Mouse (Mus musculus): ENCODE measurements around the gene Tnr. TPM values are rescaled to one million over a fixed set of nuclear protein-coding genes. Genes with fewer than 3 reads are reported as not detected.

Tnr gene
- polyA plus RNA-seq, 1 experiment from 2014 or later, result 0.30 TPM

- Histone ChIP-seq H3K4me3 (replicated peaks; ENCODE audit: low read length) (no peak overlapping the region), H3K9ac (ENCODE audit: low read length) (no peak overlapping the region), H3K27ac (ENCODE audit: low read length) (no peak overlapping the region), H3K27me3 (ENCODE audit: control insufficient read depth, insufficient read depth, low read length) (no peaks in the 10 kb centered on the region), H3K4me2 (ENCODE audit: low read depth, low read length) (no peak overlapping the region), H3K36me3 (ENCODE audit: control insufficient read depth, insufficient read depth, low read length) (no peaks in the 10 kb centered on the region), H3K9me3 (replicated peaks; ENCODE audit: control insufficient read depth, low read length) (no peaks in the 10 kb centered on the region), H3K4me1 (ENCODE audit: control insufficient read depth, insufficient read depth, low read length) (no peaks in the 10 kb centered on the region)
- 43% methylated on average over 17 of the region's 17 CpGs for WGBS
- ATAC-seq (ENCODE audit: insufficient read depth, low FRiP score), result no peak
Measured at GRCm38 (mm10) chr1:159551591-159552442, 28.2 kb downstream of the Tnr start.

- Histone ChIP-seq H3K4me3 (replicated peaks; ENCODE audit: low read length) (no peak overlapping the region), H3K9ac (ENCODE audit: low read length) (no peak overlapping the region), H3K4me2 (ENCODE audit: low read depth, low read length) (no peak overlapping the region), H3K9me3 (replicated peaks; ENCODE audit: control insufficient read depth, low read length) (no peaks in the 10 kb centered on the region), H3K4me1 (ENCODE audit: control insufficient read depth, insufficient read depth, low read length) (no peaks in the 10 kb centered on the region), H3K36me3 (ENCODE audit: control insufficient read depth, insufficient read depth, low read length) (no peaks in the 10 kb centered on the region), H3K27ac (ENCODE audit: low read length) (no peak overlapping the region), H3K27me3 (ENCODE audit: control insufficient read depth, insufficient read depth, low read length) (no peaks in the 10 kb centered on the region)
- WGBS, result 57% methylated on average over 3 of the region's 3 CpGs
- no peak for ATAC-seq (ENCODE audit: insufficient read depth, low FRiP score)
Measured at GRCm38 (mm10) chr1:159561616-159562015, 38.0 kb downstream of the Tnr start.

GRCm38 (mm10) chr1:159565129-159565528 is 41.6 kb downstream of the Tnr start:
- WGBS, result 87% methylated on average over 1 of the region's 1 CpGs
- H3K27me3 ChIP-seq (ENCODE audit: control insufficient read depth, insufficient read depth, low read length), result no peaks in the 10 kb centered on the region
- H3K4me1 ChIP-seq (ENCODE audit: control insufficient read depth, insufficient read depth, low read length), result no peaks in the 10 kb centered on the region
- H3K27ac ChIP-seq (ENCODE audit: low read length), result no peak overlapping the region
- no peak overlapping the region for H3K9ac ChIP-seq (ENCODE audit: low read length)
- H3K9me3 ChIP-seq (replicated peaks; ENCODE audit: control insufficient read depth, low read length), result no peaks in the 10 kb centered on the region
- H3K4me2 ChIP-seq (ENCODE audit: low read depth, low read length), result no peak overlapping the region
- H3K36me3 ChIP-seq (ENCODE audit: control insufficient read depth, insufficient read depth, low read length), result no peaks in the 10 kb centered on the region
- no peak overlapping the region for H3K4me3 ChIP-seq (replicated peaks; ENCODE audit: low read length)
- ATAC-seq (ENCODE audit: insufficient read depth, low FRiP score), result no peak

- H3K4me2 ChIP-seq (ENCODE audit: low read depth, low read length), result no peak overlapping the region
- no peaks in the 10 kb centered on the region for H3K27me3 ChIP-seq (ENCODE audit: control insufficient read depth, insufficient read depth, low read length)
- H3K36me3 ChIP-seq (ENCODE audit: control insufficient read depth, insufficient read depth, low read length), result no peaks in the 10 kb centered on the region
- no peak overlapping the region for H3K27ac ChIP-seq (ENCODE audit: low read length)
- H3K9me3 ChIP-seq (replicated peaks; ENCODE audit: control insufficient read depth, low read length), result no peaks in the 10 kb centered on the region
- no peak for ATAC-seq (ENCODE audit: insufficient read depth, low FRiP score)
- 80% methylated on average over 6 of the region's 6 CpGs for WGBS
- no peak overlapping the region for H3K4me3 ChIP-seq (replicated peaks; ENCODE audit: low read length)
- no peak overlapping the region for H3K9ac ChIP-seq (ENCODE audit: low read length)
- no peaks in the 10 kb centered on the region for H3K4me1 ChIP-seq (ENCODE audit: control insufficient read depth, insufficient read depth, low read length)
Measured at GRCm38 (mm10) chr1:159566046-159566445, 42.5 kb downstream of the Tnr start.

- H3K27me3 ChIP-seq (ENCODE audit: control insufficient read depth, insufficient read depth, low read length), result no peaks in the 10 kb centered on the region
- H3K4me2 ChIP-seq (ENCODE audit: low read depth, low read length), result no peak overlapping the region
- 59% methylated on average over 7 of the region's 7 CpGs for WGBS
- H3K4me1 ChIP-seq (ENCODE audit: control insufficient read depth, insufficient read depth, low read length), result no peaks in the 10 kb centered on the region
- H3K4me3 ChIP-seq (replicated peaks; ENCODE audit: low read length), result no peak overlapping the region
- no peaks in the 10 kb centered on the region for H3K36me3 ChIP-seq (ENCODE audit: control insufficient read depth, insufficient read depth, low read length)
- no peak for ATAC-seq (ENCODE audit: insufficient read depth, low FRiP score)
- no peak overlapping the region for H3K9ac ChIP-seq (ENCODE audit: low read length)
- H3K9me3 ChIP-seq (replicated peaks; ENCODE audit: control insufficient read depth, low read length), result no peaks in the 10 kb centered on the region
- H3K27ac ChIP-seq (ENCODE audit: low read length), result no peak overlapping the region
Measured at GRCm38 (mm10) chr1:159567171-159567570, 43.6 kb downstream of the Tnr start.

GRCm38 (mm10) chr1:159570270-159570669 is 46.7 kb downstream of the Tnr start:
- Histone ChIP-seq H3K9me3 (replicated peaks; ENCODE audit: control insufficient read depth, low read length) (no peaks in the 10 kb centered on the region), H3K4me2 (ENCODE audit: low read depth, low read length) (peak overlapping the region; percentile 20; the same call in 1 of the 2 replicates), H3K4me1 (ENCODE audit: control insufficient read depth, insufficient read depth, low read length) (no peaks in the 10 kb centered on the region), H3K4me3 (replicated peaks; ENCODE audit: low read length) (no peak overlapping the region), H3K9ac (ENCODE audit: low read length) (no peak overlapping the region), H3K27ac (ENCODE audit: low read length) (no peak overlapping the region), H3K27me3 (ENCODE audit: control insufficient read depth, insufficient read depth, low read length) (no peaks in the 10 kb centered on the region), H3K36me3 (ENCODE audit: control insufficient read depth, insufficient read depth, low read length) (no peaks in the 10 kb centered on the region)
- WGBS, result 11% methylated on average over 8 of the region's 8 CpGs
- ATAC-seq (ENCODE audit: insufficient read depth, low FRiP score), result no peak

GRCm38 (mm10) chr1:159570831-159571230 is 47.3 kb downstream of the Tnr start:
- 52% methylated on average over 2 of the region's 2 CpGs for WGBS
- ATAC-seq (ENCODE audit: insufficient read depth, low FRiP score), result no peak
- H3K27me3 ChIP-seq (ENCODE audit: control insufficient read depth, insufficient read depth, low read length), result no peaks in the 10 kb centered on the region
- H3K9me3 ChIP-seq (replicated peaks; ENCODE audit: control insufficient read depth, low read length), result no peaks in the 10 kb centered on the region
- H3K36me3 ChIP-seq (ENCODE audit: control insufficient read depth, insufficient read depth, low read length), result no peaks in the 10 kb centered on the region
- no peaks in the 10 kb centered on the region for H3K4me1 ChIP-seq (ENCODE audit: control insufficient read depth, insufficient read depth, low read length)
- H3K4me2 ChIP-seq (ENCODE audit: low read depth, low read length), result no peak overlapping the region
- H3K27ac ChIP-seq (ENCODE audit: low read length), result no peak overlapping the region
- no peak overlapping the region for H3K9ac ChIP-seq (ENCODE audit: low read length)
- no peak overlapping the region for H3K4me3 ChIP-seq (replicated peaks; ENCODE audit: low read length)

GRCm38 (mm10) chr1:159571951-159572350 is 48.4 kb downstream of the Tnr start:
- ATAC-seq (ENCODE audit: insufficient read depth, low FRiP score), result no peak
- Histone ChIP-seq H3K27me3 (ENCODE audit: control insufficient read depth, insufficient read depth, low read length) (no peaks in the 10 kb centered on the region), H3K4me3 (replicated peaks; ENCODE audit: low read length) (no peak overlapping the region), H3K4me2 (ENCODE audit: low read depth, low read length) (no peak overlapping the region), H3K36me3 (ENCODE audit: control insufficient read depth, insufficient read depth, low read length) (no peaks in the 10 kb centered on the region), H3K27ac (ENCODE audit: low read length) (no peak overlapping the region), H3K9me3 (replicated peaks; ENCODE audit: control insufficient read depth, low read length) (no peaks in the 10 kb centered on the region), H3K4me1 (ENCODE audit: control insufficient read depth, insufficient read depth, low read length) (no peaks in the 10 kb centered on the region), H3K9ac (ENCODE audit: low read length) (no peak overlapping the region)
- 88% methylated on average over 3 of the region's 3 CpGs for WGBS

GRCm38 (mm10) chr1:159573116-159573515 is 49.5 kb downstream of the Tnr start:
- Histone ChIP-seq H3K4me3 (replicated peaks; ENCODE audit: low read length) (no peak overlapping the region), H3K4me2 (ENCODE audit: low read depth, low read length) (no peak overlapping the region), H3K27me3 (ENCODE audit: control insufficient read depth, insufficient read depth, low read length) (no peaks in the 10 kb centered on the region), H3K4me1 (ENCODE audit: control insufficient read depth, insufficient read depth, low read length) (no peaks in the 10 kb centered on the region), H3K9ac (ENCODE audit: low read length) (no peak overlapping the region), H3K36me3 (ENCODE audit: control insufficient read depth, insufficient read depth, low read length) (no peaks in the 10 kb centered on the region), H3K9me3 (replicated peaks; ENCODE audit: control insufficient read depth, low read length) (no peaks in the 10 kb centered on the region), H3K27ac (ENCODE audit: low read length) (no peak overlapping the region)
- ATAC-seq (ENCODE audit: insufficient read depth, low FRiP score), result no peak
- WGBS, result 68% methylated on average over 2 of the region's 2 CpGs

Measured in stomach, embryonic 16.5 days (tissue).